Mouse (Mus musculus) liver, embryonic 14.5 days (tissue): ENCODE results near the gene Gm5485. TPM values are rescaled to one million over a fixed set of nuclear protein-coding genes. Genes with fewer than 3 reads are reported as not detected.

ENCODE experiments used
- ATAC-seq: fragments of 200-750 bp; cut with Nextera tagmentation; 2 replicates; pipeline ENCODE4 v1.8.0; 2017; ENCODE audit warnings: moderate number of reproducible peaks, mild to moderate bottlenecking, moderate library complexity; ENCODE audit not compliant: insufficient read depth
- DNase-seq, 3 experiments: peaks; one replicate each; pipeline ENCODE4 v3.0.0-alpha.2; 2012 to 2013; ENCODE audit warnings: low read depth in 3 of 3, low spot score in 3 of 3
- H3K27ac ChIP-seq: fragments of 300-500 bp; sonication (generic); 2 replicates; pipeline ENCODE4 v1.5.1; 2014; ENCODE audit warnings: moderate library complexity, mild to moderate bottlenecking, control low read depth, inconsistent platforms
- H3K27me3 ChIP-seq: fragments of 300-500 bp; sonication (generic); 2 replicates; pipeline ENCODE4 v1.6.1; 2014; ENCODE audit warnings: mild to moderate bottlenecking, low read length, moderate library complexity; ENCODE audit not compliant: control insufficient read depth, insufficient read depth
- H3K36me3 ChIP-seq: fragments of 300-500 bp; sonication (generic); replicated peaks from 2 replicates; pipeline ENCODE4 v1.6.1; 2014; ENCODE audit warnings: low read depth; ENCODE audit not compliant: control insufficient read depth, insufficient read depth
- H3K4me1 ChIP-seq, 2 experiments: fragments of 200-500 bp in 1 of 2; fragments of 300-500 bp in 1 of 2; sonication (generic) in 1 of 2; replicated peaks; 2 replicates each; pipeline ENCODE4 v1.6.1; 2012 to 2014; ENCODE audit warnings: antibody characterized with exemption in 1 of 2, inconsistent platforms in 1 of 2, low read length in 1 of 2; ENCODE audit not compliant: control insufficient read depth in 2 of 2, insufficient read depth in 2 of 2
- H3K4me2 ChIP-seq: fragments of 300-500 bp; sonication (generic); 2 replicates; pipeline ENCODE4 v1.6.1; 2014; ENCODE audit warnings: low read depth, mild to moderate bottlenecking, control low read depth, moderate library complexity
- H3K4me3 ChIP-seq, 2 experiments: fragments of 200-500 bp in 1 of 2; fragments of 300-500 bp in 1 of 2; sonication (generic) in 1 of 2; 2 replicates each; pipeline ENCODE4 v1.5.1; 2012 to 2014; ENCODE audit warnings: low read depth in 2 of 2, low read length in 2 of 2, mild to moderate bottlenecking in 2 of 2, control low read depth in 1 of 2, inconsistent platforms in 1 of 2, moderate library complexity in 1 of 2; ENCODE audit not compliant: insufficient read depth in 1 of 2
- H3K9ac ChIP-seq: fragments of 300-500 bp; sonication (generic); replicated peaks from 2 replicates; pipeline ENCODE4 v1.6.1; 2014; ENCODE audit warnings: mild to moderate bottlenecking, control low read depth, moderate library complexity
- H3K9me3 ChIP-seq: fragments of 300-500 bp; sonication (generic); 2 replicates; pipeline ENCODE4 v1.6.1; 2016; ENCODE audit warnings: low read length, mixed read lengths; ENCODE audit not compliant: control insufficient read depth
- CTCF ChIP-seq: IDR thresholded peaks from 2 replicates; pipeline ENCODE4 v1.5.1; 2016; ENCODE audit warnings: antibody characterized with exemption, low read depth, control low read depth
- EP300 ChIP-seq: IDR thresholded peaks from 2 replicates; pipeline ENCODE4 v1.6.1; 2016; ENCODE audit warnings: antibody characterized with exemption, low read depth
- WGBS: fragments of 180-500 bp; shearing (Covaris S2); extraction: QIAGEN DNeasy Blood & Tissue Kit; methylation state at CpG from one replicate; pipeline ENCODE4 v1.1.7; 2014; ENCODE audit not compliant: insufficient replicate concordance; 5-methylcytosine and 5-hydroxymethylcytosine counted together
- polyA plus RNA-seq, 2 experiments: library from polyadenylated mRNA; depleted of rRNA in 1 of 2; stranded (reverse) in 1 of 2; unstranded in 1 of 2; fragments of >200 nt; fragmentation: Nextera tagmentation in 1 of 2; extraction: Ambion mirVana in 1 of 2; gene quantifications; 2 replicates each; pipeline versions ENCODE4 v1.2.1 to v1.2.3; 2012 to 2014

The Gm5485 gene
- polyA plus RNA-seq, 2 experiments, result not detected

DNA sequence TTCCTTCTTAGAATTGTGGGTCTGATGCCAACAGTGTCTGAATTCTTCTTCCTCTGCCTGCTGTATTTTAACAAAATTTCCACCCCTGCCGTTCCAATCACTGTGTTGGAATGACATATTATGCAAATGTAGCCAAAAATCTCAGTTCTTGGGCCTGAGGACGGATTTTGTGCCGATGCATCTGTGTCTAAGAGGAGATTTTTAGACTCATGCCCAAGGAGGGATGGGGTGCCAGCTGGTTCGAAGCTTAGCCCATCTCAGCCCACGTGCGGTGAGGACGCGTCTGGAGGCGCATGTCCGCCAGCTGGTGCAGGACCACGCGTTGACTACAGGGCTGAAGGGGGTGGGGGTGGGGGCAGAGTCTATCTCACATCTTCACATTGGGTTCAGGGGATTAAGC lies 51.3 kb downstream of the Gm5485 start:
- Histone ChIP-seq H3K4me1 (no peaks in the 10 kb centered on the region), H3K4me2 (no peak overlapping the region), H3K9me3 (no peaks in the 10 kb centered on the region), H3K27ac (no peak overlapping the region), H3K36me3 (no peaks in the 10 kb centered on the region), H3K27me3 (no peaks in the 10 kb centered on the region), H3K4me3 (no peak overlapping the region), H3K9ac (no peak overlapping the region)
- ATAC-seq, result no peak
- TF ChIP-seq EP300 (no peak), CTCF (no peak)
- WGBS, result 78% methylated on average over 12 of the region's 12 CpGs
- DNase-seq, result no peak

DNA sequence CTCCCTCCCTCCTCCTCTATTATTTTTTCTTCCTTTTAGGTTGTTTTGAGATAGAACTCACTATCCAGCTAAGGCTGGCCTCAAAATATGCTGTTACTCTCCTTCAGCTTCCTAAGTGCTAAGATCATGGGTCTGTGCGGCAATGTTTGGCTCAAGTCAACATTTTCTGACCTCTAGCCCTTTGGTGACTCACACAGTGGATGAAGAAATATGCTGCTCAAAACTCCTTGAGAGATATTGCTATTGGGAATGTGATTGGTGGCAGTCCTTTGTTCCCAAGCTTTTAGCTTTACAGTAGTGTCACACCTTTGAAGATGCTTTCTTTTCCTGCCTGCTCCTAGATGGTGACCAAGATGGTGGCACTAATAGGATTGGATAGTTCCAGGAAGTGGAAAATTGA lies 55.8 kb downstream of the Gm5485 start:
- ATAC-seq, result no peak
- DNase-seq, result no peak
- no peaks in the 10 kb centered on the region for H3K27me3 ChIP-seq
- TF ChIP-seq CTCF, result no peak
- no peak for TF ChIP-seq EP300
- no peak overlapping the region for H3K9ac ChIP-seq
- H3K9me3 ChIP-seq, result no peaks in the 10 kb centered on the region
- no peak overlapping the region for H3K4me2 ChIP-seq
- H3K27ac ChIP-seq, result no peak overlapping the region
- no peak overlapping the region for H3K4me3 ChIP-seq
- 81% methylated on average over 1 of the region's 1 CpGs for WGBS
- H3K36me3 ChIP-seq, result no peaks in the 10 kb centered on the region
- no peaks in the 10 kb centered on the region for H3K4me1 ChIP-seq

DNA sequence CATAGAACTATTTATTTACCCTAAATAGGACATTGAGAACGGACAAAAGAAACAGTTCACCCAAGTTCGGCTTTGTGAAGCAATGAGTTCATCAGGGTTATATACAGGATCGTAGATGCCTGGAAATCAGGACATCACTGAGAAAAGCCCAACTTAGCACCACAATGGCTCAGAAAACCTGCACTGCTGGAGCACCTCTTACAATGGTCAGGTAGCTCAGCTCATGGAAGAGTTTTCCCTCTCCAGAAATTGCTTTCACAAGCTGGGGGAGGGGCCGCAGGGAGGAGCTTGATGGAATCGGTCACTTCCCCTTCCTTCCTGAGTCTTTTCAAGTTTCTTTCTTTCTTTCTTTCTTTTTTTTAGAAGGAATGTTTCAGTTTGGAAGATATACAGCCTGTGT lies 56.5 kb downstream of the Gm5485 start:
- Histone ChIP-seq H3K27me3 (no peaks in the 10 kb centered on the region), H3K9me3 (no peaks in the 10 kb centered on the region), H3K9ac (no peak overlapping the region), H3K4me2 (no peak overlapping the region), H3K4me3 (no peak overlapping the region), H3K27ac (no peak overlapping the region), H3K4me1 (no peaks in the 10 kb centered on the region), H3K36me3 (no peaks in the 10 kb centered on the region)
- ATAC-seq, result no peak
- WGBS, result 64% methylated on average over 5 of the region's 5 CpGs
- no peak for DNase-seq
- TF ChIP-seq EP300 (no peak), CTCF (no peak)

Other genes starting within 250 kb of the Gm5485 start
- 0.02 TPM in 1 of 2 replicates, not detected in the other for gene Dppa4, start 128.7 kb downstream of the Gm5485 start, polyA plus RNA-seq (2012; rRNA removed)
- gene Dppa4, start 128.7 kb downstream of the Gm5485 start, polyA plus RNA-seq (2014; fragmentation: Nextera tagmentation; extraction: Ambion mirVana), result not detected in 2 replicates
- not detected in 2 replicates for gene Dppa2, start 108.5 kb downstream of the Gm5485 start, polyA plus RNA-seq (2012; rRNA removed)
- not detected in 2 replicates for gene Dppa2, start 108.5 kb downstream of the Gm5485 start, polyA plus RNA-seq (2014; fragmentation: Nextera tagmentation; extraction: Ambion mirVana)
- not detected in 2 replicates for gene Morc1, start 18.8 kb upstream of the Gm5485 start, polyA plus RNA-seq (2012; rRNA removed)
- not detected in 2 replicates for gene Morc1, start 18.8 kb upstream of the Gm5485 start, polyA plus RNA-seq (2014; fragmentation: Nextera tagmentation; extraction: Ambion mirVana)